Mouse (Mus musculus) liver, adult (tissue): ENCODE measurements around the gene Tas2r107.

Experiments
- GATA4 ChIP-seq: IDR thresholded peaks from 2 replicates; pipeline ENCODE4 v1.6.1; 2014; ENCODE audit warnings: mild to moderate bottlenecking, low read length; ENCODE audit not compliant: insufficient replicate concordance

The Tas2r107 gene

GRCm38 (mm10) chr6:131660049-131660448 lies at the start of gene Tas2r107:
Tas2r107 (minus strand) TSS chr6:131660149.
- no peak for TF ChIP-seq GATA4

GRCm38 (mm10) chr6:131689963-131690362 lies 30.0 kb upstream of the Tas2r107 start, which contains the start of gene Tas2r114:
Tas2r114 (minus strand) TSS chr6:131690063.
- TF ChIP-seq GATA4 = no peak

GRCm38 (mm10) chr6:131687395-131687794 lies 27.4 kb upstream of the Tas2r107 start, which contains the start of gene Tas2r105:
Tas2r105 (minus strand) TSS chr6:131687495.
- no peak for TF ChIP-seq GATA4

GRCm38 (mm10) chr6:131685644-131686043 lies 25.7 kb upstream of the Tas2r107 start, which contains the start of gene Tas2r104:
Tas2r104 (minus strand) TSS chr6:131685744.
- no peak for TF ChIP-seq GATA4

GRCm38 (mm10) chr6:131678786-131679185 lies 18.8 kb upstream of the Tas2r107 start, which contains the start of gene Tas2r106:
Tas2r106 (minus strand) TSS chr6:131678886.
- TF ChIP-seq GATA4 = no peak

- no peak for TF ChIP-seq GATA4
Observed at GRCm38 (mm10) chr6:131630812-131631211, 29.1 kb downstream of the Tas2r107 start, which contains the start of gene Tas2r130. Tas2r130 (minus strand) TSS chr6:131630912.
